Mouse (Mus musculus) heart, postnatal 0 days (tissue): ENCODE results near the gene Cept1.

Source experiments
- CTCF ChIP-seq: IDR thresholded peaks from 2 replicates; pipeline ENCODE4 v1.5.1; 2016; ENCODE audit warnings: antibody characterized with exemption, control low read depth, low read depth
- EP300 ChIP-seq: IDR thresholded peaks from 2 replicates; pipeline ENCODE4 v1.6.1; 2016; ENCODE audit warnings: antibody characterized with exemption, low read depth

DNA sequence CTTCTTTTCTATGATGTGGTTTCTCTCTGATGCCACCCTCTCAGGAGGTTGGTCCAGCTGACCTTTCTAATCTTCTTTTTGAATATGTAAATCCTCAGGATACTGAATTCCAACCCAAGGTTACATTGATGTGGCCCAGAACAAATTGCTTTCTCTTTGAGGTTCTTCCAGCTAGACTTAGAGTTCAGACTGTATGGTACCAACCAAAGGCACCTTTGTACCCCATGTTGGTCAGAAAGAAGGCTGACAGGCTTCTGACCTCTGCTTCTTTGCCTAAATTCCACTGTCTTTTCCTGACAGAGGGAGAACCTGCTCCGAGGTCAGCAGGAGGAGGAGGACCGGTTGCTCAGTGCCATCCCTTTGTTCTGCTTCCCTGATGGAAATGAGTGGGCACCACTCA lies 60.1 kb downstream of the Cept1 start:
- TF ChIP-seq CTCF (no peak), EP300 (no peak)
